Mouse (Mus musculus): ENCODE measurements around the gene Selenos. TPM values are rescaled to one million over a fixed set of nuclear protein-coding genes. Genes with fewer than 3 reads are reported as not detected.

Selenos gene
- polyA plus RNA-seq, 1 experiment from 2014 or later, result 121 TPM

Other genes starting within 250 kb of the Selenos start
- gene Pcsk6, start 217.9 kb upstream of the Selenos start, polyA plus RNA-seq (2015; fragmentation: Nextera tagmentation; extraction: Ambion mirVana), result 4.8 TPM in 2 replicates
- gene Gm45213, start 36.0 kb upstream of the Selenos start, polyA plus RNA-seq (2015; fragmentation: Nextera tagmentation; extraction: Ambion mirVana), result not detected in 2 replicates
- gene Snrpa1, start 20.6 kb upstream of the Selenos start, polyA plus RNA-seq (2015; fragmentation: Nextera tagmentation; extraction: Ambion mirVana), result 150 and 164 TPM in 2 replicates
- gene Chsy1, start 29.9 kb downstream of the Selenos start, polyA plus RNA-seq (2015; fragmentation: Nextera tagmentation; extraction: Ambion mirVana), result 12.5 and 14.0 TPM in 2 replicates

All from stomach, embryonic 15.5 days (tissue).